Mouse (Mus musculus): ENCODE data around the gene Sec16a. TPM values are rescaled to one million over a fixed set of nuclear protein-coding genes. Genes with fewer than 3 reads are reported as not detected.
A peak's percentile ranks its signal among the peaks of the same experiment; 100 is the strongest.

The Sec16a gene
- total RNA-seq, 2 experiments from 2014 or later = 47.6 to 48.4 TPM

- DNase-seq = no peak
Measured at GRCm38 (mm10) chr2:26441261-26441660, 3.8 kb downstream of the Sec16a start.

- no peak for DNase-seq
Measured at GRCm38 (mm10) chr2:26439671-26440070, 5.3 kb downstream of the Sec16a start.

- DNase-seq = no peak
Measured at GRCm38 (mm10) chr2:26438373-26438772, 6.6 kb downstream of the Sec16a start.

- no peak for DNase-seq
Measured at GRCm38 (mm10) chr2:26437221-26437620, 7.8 kb downstream of the Sec16a start.

GRCm38 (mm10) chr2:26434791-26435572, 10.0 kb downstream of the Sec16a start:
- no peak for DNase-seq

GRCm38 (mm10) chr2:26429851-26430250, 15.2 kb downstream of the Sec16a start:
- no peak for DNase-seq

- DNase-seq = no peak
Measured at GRCm38 (mm10) chr2:26424541-26424940, 20.5 kb downstream of the Sec16a start.

DNA sequence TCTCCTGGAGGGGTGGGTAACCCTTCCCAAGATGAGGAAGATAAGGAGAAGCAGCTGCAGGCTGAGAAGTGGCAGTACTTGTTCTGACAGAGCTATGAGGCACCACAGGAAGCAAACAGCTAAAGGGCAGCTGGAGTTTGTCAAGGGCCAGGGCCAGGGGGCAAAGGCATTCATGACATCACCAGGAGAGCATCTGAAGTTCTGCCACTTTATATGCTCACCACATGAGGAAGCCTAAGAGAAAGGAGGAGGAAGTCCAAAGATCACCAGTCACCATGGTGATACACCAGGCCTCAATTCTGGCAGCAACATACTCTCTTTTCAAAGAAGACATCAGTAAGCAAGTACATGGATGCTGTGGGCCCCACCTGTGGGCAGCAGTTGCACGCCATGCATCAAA, 21.9 kb downstream of the Sec16a start:
- DNase-seq = no peak

- no peak for DNase-seq
Measured at GRCm38 (mm10) chr2:26421969-26422368, 23.0 kb downstream of the Sec16a start.

DNA sequence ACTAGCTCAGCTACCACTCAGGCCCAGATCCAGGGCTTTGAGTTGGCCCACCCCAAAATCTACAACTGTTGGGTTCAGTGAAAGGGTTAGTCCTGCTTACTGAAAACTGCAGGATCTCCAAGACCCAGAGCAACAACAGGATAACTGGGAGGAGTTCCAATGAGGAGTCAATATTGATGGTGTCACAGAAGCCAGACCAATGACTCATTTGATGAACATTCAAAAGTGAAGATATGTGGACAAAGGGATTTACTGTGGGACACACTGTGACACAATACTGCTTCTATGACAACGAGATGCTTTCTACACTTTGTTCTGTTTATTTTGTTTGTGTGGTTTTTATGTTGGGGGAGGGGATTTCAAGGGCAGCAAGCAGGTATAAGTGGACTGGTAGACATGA, 26.9 kb downstream of the Sec16a start:
- no peak for DNase-seq

GRCm38 (mm10) chr2:26417066-26417465, 27.9 kb downstream of the Sec16a start:
- no peak for DNase-seq

DNA sequence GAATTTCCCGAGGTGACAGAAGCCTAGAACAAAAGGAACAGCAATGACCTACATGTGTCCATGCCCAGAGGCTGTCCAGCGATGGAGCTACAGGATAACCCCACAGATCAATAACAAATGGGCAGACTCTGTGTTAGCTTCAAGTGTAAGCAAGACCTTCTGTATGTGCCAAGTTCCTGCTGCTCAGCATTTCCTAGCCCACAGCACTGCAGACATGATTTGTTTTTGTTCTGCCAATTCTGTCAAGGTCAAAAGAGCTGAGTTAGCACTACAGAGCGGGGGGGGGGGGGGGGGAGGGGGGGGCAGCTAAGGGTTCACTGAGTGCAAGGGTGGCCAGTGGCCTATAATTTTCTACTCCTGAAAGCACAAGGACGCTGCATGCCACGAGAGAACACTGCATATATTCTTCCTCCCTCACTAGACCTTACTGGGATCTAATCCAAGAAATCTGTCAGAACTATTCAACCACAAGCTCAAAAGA, 34.0 kb downstream of the Sec16a start:
- peak; percentile 53 for DNase-seq

GRCm38 (mm10) chr2:26410091-26410490, 34.9 kb downstream of the Sec16a start:
- DNase-seq = peak; percentile 22

GRCm38 (mm10) chr2:26409362-26409761, 35.7 kb downstream of the Sec16a start:
- no peak for DNase-seq

- DNase-seq = peak; percentile 100
Measured at GRCm38 (mm10) chr2:26408515-26409356, 36.3 kb downstream of the Sec16a start, which contains the start of gene Inpp5e. Gene Inpp5e, minus strand, starts transcription at chr2:26409203.

DNA sequence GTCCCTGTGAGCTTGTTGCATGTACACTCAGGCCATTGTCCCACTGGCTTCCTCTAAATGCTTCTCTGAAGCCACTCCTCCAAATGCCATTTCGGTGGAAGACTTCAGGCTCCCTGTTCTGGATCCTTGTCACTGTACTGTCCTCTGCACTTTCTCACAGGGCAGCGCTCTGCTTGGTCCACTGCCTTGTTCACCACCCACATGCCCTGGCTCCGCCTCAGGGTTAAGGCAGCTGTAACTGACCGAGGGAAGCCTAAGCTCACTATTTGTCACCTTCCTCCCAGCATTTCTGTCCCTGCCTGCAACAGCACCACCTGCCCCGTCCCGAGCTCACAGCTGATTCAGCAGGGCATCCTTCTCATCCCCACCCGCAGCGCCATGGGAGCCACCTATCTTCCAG, 41.7 kb downstream of the Sec16a start:
- no peak for DNase-seq

DNA sequence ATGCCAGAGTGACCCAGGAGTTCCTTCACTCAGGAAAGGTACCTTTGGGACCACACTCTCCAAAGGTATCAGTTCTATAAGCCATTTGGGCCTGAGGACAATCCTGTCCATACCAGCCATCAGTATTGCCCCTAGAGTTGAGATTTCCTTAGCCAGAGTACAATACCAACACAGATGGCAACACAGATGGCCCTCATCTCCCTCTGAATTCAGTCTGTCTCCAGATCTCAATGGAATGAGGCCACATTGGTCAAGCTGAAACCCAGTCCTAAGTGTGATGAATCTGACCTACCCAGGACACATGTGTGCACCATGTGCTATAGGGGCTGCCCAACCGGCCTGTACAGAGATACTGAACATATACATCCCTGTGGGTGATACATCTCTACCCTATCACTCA, 42.8 kb downstream of the Sec16a start:
- DNase-seq = no peak

GRCm38 (mm10) chr2:26401023-26401422, 44.0 kb downstream of the Sec16a start:
- no peak for DNase-seq

DNA sequence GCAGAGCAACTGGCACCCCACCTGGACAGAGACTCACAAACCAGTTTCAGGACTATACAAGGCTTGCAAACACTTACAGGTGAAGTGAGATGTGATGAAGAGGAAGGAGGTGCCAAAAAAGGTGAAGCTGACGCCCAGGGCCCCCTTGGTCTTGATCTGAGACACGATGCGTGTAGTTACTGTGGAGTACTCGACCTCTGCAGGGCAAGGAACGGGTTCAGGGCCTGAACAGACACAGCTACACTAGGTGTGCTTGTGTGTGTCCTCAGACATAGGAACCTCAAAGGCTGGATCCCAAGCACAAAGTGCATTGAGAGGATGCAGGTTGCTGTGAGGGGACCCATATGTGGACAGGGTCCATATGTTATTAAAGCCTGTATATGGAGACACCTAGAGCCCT, 44.7 kb downstream of the Sec16a start:
- DNase-seq = no peak

DNA sequence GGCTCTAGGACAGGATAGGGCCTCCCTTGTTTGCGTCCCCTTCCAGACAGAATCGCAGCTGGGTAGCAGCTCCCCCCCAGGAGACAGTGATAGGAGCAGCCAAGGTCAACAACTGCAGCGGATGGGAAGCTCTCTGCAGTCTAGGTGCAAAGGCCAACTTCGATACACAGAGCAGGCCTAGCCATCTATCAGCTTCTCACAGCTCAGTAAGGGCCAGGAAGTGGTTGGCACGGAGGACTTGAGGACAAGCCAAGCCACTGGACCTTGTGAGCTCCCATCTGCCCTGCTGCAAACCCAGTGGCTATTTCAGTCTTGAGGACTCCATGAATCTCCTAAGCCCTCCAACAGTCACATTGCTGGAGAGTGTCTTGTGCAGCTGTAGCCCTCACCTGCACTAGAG, 45.4 kb downstream of the Sec16a start:
- DNase-seq = no peak

DNA sequence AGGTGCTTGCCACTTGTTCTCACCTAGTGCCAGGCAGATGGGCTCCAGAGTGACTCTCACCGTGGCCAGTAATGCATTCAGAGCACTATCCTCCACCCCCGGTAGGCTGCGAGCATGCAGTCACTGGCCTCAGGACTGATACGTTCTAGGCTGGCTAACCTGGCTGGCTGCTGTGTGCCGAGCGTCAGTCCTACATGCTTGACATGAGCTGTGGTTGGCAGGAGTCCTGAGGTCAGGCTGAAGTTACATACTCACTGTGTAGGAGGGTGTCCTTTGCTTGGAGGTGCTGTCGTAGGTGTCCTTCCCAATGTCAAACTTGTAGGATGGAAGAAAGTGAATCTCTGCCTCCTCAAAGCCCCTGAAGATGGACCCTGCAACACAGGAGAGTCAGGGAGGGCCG, 46.0 kb downstream of the Sec16a start:
- no peak for DNase-seq

- DNase-seq = no peak
Measured at GRCm38 (mm10) chr2:26391617-26392016, 53.4 kb downstream of the Sec16a start.

- DNase-seq = no peak
Measured at GRCm38 (mm10) chr2:26390954-26391353, 54.1 kb downstream of the Sec16a start.
